Mouse (Mus musculus) right cerebral cortex, postnatal 4 days (tissue): ENCODE measurements around the gene Myh6.
"Not testable (repeated sequence)": the region's sequence is repeated elsewhere in the genome, so short reads cannot be mapped to it uniquely, and the experiment has no call there.

Experiments
- DNase-seq: peaks from one replicate; pipeline ENCODE4 v3.0.0-alpha.2; 2022

Myh6 gene

DNA sequence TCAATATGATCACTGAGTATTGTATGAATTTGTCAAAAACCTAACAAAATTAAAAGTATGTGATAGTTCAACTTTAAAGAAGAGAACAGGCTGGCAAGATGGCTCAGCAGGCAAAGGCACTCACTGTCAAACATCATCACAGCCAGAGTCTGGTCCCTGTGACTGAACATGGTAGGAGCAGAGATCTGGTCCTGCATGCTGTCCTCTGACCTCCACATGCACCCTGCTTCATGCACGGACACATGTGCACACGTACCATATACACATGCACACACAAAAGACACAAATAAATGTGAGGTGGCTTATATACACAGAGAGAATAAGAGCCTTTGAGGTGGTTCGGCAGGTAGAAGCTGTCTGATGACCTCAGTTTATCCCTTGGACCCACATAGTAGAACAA lies 11.2 kb downstream of the Myh6 start:
- no peak for DNase-seq

DNA sequence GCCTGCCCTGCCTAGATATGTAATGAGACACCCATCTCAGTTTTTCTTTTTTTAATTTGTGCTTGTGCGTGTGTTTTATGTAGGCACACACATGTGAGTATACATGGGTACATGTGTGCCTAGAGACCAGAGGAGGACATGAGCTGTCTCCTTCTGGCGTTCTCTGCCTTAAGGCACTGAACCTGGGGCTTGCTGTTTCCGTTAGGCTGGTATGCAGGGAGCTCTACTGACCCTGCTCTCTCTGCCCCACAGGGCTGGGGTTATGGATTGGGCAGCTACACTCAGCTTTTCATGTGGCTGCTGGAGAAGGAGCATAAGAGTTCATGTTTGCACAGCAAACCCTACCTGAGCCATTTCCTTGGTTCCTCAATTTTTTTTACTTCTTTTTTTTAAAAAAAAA lies 12.3 kb downstream of the Myh6 start:
- DNase-seq, result no peak

DNA sequence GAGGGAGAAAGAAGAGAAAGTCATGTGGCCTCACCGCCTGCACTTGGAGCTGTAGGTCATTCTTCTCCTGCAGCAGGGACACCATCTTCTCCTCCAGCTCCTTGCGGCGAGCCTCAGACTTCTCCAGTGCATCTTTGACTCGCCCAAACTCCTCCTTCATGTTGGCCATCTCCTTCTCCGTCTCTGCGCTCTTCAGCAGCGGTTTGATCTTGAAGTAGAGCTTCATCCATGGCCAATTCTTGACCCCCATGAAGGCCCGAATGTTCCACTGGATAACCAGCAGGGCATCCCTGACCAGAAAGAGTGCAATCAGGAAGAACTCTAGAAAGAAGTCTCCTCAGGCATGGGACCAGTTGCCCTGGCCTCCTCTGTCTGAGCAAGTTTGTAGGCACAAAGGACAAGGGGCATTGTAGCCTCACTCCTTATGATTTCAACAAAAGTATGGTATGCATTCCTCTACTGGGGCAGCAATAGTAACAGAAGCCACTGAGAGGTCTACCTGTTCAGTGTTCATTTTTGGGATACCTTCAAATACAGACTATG lies 13.0 kb downstream of the Myh6 start:
- DNase-seq, result no peak

DNA sequence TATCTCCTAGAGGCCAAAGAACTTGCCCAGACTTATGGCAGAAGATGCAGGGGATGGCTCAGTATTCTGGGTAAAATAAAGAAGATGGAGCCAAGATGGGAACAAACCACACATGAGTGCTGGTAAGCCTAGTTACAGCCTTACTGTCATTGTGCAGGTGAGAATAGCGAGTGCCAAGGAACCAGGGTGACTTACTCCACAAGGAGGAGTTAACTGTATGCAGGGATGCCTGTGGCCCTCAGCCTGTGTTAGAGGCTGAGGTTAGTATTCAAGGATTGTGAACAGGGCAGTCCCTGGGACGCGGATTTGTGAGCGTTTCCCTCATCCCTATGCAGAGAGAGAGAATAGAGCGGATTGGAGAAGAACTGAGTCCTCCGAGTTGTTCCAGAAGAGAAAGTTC lies 15.1 kb downstream of the Myh6 start:
- no peak for DNase-seq

DNA sequence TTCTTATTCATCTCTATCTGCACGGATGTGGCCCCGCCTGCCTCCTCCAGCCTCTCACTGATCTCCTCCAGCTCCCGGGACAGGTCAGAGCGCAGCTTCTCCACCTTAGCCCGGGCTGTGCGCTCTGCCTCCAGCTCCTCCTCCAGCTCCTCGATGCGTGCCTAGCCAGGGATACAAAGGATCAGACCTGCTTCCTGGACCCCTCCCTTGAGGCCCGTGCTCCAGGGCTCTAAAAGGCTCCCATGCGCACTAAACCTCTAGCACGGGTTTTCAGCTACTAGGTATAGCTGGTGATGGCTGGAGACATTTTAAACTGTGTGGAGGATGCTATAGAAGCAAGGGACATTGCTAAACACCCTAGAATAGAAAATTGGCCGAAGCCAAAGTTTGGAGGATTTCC lies 16.2 kb downstream of the Myh6 start:
- no peak for DNase-seq

DNA sequence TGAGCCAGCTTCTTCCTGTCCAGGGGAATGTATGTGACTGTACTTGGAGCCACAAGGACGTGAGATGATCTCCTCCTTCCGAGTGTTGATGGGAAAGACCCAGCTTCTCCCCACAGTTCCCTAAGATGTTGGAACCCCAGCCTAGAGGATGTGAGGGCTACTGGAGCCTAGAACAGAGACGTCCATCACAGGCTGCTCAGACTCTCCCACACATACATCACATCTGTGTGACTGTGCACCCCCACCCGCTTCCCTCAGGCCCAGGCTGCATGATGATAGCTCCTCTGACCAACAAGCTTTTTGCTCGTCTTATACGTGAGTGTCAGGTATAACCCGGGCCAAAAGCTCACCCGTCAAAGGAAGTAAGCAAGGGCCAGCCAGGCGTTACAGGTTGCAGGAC lies 17.9 kb downstream of the Myh6 start:
- no peak for DNase-seq

DNA sequence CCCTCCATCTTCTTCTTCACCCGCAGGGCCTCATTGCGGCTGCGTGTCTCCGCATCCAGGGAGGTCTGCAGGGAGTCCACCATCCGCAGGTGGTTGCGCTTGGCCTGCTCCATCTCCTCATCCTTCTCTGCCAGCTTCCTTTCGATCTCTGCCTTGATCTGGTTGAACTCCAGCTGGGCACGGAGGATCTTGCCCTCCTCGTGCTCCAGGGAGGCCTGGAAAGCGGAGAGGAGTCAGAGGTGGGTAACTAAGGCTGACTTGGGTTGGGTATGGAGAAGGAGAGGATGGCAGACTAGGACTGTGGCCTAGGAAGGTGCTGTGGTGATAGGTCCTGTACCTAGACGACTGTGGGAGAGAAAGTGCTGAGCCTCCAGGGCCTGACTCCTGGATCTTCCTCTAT lies 19.7 kb downstream of the Myh6 start:
- DNase-seq, result not testable (repeated sequence)

DNA sequence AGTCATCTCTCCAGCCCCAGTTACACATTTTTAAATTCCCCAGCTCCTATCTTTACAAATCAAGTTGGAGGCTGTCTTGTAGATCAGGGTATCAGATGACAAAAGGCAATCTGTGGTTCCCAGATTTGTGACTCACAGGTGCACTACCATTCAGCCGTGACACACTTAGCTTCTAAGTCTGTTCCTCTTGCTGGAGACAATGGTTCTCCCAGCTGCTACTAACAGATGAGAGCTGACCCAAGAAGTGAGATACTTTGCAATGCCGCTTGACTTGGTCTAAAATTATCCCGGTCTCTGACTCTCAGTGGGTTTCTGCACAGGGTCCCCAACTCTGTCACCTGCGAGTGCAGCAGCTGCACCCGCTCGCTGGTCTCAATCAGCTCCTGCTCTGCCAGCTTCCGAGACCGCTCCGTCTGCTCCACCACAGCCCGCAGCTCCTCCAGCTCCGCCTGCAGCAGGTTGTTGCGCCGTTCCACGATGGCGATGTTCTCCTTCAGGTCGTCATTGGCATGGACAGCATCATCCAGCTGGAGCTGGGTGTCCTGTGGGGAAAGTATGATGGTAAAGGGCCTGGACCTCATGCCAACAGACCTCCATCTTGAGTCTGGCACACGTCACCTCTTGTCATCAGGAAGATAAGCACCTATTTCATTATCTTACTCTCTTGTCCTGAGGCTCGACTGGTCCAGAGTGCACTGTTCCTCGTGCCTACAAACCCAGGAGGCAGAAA lies 20.6 kb downstream of the Myh6 start:
- no peak for DNase-seq

DNA sequence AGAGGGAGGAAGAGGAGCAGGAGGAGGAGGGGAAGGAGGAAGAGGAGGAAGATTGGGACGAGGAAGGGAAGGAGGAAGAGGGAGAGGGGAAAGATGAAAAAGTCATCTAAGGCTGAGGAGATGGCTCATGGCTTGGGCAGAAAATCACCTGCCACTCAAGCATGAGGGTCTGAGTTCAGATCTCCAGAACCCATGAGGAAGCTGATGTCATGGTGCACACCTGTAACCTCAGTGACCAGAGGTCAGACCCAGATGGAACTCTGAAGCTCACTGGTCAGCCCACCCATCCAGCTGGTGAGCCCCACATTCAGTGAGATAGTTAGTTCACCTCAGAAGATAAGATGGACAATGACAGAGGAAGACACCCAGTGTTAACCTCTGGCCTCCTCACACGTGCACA lies 21.8 kb downstream of the Myh6 start:
- DNase-seq, result no peak

DNA sequence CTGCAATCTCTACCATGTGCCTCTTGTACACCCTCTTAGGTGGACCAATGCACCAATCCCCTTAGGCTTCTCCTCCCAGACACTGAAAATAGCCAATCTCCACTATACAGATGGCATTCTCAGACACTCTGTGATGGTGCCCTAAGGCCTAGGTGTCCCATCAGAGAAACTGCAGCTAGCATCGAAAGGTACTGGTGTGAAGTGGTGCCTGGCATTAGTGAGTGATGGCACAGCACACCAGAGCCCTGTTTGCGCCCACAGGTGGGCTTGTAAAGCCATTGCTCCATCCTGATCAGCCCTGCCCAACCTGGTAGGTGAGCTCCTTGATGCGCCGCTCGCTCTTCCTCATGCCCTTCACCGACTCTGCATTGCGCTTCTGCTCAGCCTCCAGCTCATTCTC lies 22.8 kb downstream of the Myh6 start:
- DNase-seq, result no peak

DNA sequence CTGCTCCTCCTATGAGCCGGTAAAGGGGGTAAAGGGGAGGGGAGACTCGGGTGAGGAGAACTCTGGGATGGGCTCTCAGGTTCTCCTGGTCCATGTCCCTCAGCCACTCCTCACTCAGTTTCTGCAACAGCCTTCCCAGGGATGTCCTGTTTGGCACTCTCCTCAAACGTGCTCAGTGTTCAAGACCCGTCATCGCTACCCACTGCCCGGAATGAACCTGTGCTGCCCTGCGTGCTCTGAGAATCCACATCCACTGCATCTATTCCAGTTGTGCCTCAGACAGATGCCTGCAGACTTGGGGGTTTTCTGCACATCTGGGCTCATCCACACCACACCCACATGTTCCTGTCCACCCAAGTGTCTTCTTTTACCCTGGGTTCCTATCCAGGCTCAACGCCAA lies 24.2 kb downstream of the Myh6 start:
- DNase-seq, result no peak

DNA sequence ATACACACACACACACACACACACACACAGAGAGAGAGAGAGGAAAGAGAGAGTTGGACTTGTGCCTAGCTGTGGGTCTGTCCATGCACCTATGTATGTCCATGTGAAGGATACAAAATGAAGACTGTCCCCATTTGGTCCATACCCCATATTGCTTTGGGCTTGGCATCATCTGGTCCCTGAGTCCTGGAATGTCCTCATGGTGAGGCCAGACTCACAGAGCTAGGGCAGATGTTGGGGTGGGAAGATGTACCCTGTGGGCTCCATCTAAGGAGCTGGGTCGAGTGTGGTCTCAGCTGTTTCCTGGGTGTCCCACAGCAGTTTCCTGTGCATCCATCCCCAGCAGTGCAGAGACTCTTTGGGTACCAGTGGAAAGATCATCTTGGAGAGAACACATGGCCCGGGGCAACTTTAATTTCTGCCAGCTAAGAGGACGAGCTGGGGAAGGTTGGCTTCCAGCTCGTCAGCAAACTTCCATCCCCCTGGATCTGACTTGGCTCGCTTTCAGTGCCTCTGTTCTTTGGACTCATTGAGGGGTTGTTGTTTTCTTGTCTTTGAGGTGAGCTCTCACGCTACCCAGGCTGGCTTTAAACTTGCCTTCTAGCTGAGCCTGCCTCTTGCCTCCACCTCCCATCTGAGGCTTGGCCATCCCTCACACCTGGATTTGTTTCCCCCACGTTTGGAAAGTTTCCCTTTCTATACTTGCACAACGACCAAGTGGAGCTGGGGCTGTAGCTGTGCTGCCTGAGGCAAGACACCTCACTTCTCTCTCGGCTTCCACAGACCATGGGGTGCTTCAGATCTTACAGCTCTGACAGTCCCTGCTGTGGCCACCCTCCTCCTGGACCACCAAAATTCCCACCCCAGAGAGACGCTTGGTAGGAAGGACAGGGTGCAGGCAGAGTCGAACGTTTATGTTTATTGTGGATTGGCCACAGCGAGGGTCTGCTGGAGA lies 25.4 kb downstream of the Myh6 start:
- DNase-seq, result no peak

DNA sequence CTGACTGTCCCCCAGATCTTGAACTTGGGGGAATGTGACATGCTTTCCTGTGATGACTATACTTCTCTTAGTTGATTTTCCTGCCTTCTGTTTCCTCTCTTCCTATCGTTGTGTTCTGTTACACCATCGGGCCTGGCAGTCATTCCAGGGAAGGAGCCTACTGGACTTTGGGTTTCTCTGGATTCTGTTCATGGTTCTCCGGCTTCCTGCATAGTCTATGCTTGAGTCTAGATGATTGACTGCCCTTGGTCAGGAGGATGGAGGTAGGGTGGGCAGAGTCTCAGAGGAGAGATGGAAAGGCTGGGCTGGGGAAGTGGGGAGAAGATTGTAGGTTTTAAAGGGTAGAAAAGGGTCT lies 26.6 kb downstream of the Myh6 start:
- DNase-seq, result no peak

DNA sequence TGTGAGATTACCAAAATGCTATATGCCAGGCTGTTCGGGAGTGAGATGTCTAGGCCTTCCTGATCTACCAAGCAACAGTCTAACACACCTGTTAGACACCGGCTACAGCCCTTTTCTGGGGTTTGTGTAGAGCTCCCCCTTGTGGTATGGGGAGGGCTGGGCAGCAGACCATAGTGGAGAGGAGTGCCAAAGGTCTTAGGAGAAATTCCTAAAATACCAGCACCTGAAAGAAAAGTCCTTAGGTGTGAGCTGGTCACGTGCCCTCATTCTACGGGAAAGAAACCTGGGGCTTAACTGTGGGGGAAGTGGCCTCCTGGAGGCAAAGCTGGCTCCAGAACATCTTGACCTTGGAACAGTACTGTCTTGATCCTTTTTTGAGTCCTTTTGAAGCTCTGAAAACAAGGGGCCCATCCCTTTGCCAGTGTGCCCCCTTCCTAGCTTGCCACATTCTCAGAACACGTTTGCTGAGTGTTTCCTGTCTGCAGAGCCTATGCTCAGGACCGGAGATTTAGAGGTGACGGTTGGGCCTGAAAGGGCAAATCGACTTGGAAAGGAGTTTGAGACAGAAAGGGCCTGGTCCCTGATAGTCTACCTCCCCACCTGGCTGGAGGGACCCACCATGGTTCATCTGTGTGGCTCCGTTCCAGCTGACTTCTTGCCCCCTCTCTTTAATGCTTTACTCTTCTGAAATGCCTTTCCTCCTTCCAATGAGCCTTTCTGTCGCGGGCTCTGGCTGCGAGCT lies 27.1 kb downstream of the Myh6 start:
- no peak for DNase-seq

DNA sequence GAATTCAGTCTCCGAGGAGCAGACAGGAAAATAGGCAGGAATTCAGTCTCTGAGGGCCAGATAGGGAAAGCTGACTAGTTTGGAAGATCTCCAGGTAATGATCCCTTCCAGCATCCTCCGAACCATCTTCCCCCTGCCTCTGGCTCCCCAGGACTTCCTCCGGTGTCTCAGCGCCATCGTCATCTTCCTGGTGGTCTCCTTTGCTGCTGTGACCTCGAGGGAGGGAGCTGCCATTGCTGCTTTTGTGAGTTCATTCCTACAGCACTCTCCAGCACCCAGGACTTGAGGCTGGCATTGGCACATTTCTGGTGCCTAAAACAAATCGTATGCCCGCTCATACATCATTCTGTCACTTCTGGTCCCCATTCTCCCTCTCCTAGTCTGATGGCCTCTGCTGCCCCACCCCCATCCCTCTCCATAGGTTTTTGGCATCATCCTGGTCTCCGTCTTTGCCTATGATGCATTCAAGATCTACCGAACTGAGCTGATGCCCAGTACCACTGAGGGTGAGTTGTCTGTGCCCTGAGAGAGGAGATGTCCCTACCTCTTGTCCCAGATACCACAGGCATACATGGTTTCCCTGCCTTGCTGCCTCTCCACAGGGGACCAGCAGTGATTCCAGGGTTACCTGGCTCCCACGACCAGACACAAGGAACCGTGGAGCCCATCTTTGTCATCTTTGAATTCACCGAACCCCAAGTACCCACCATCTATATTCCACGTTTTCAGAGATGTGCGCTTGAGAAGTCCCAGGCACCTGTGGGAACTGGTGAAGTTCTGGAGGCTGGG lies 28.1 kb downstream of the Myh6 start:
- no peak for DNase-seq

DNA sequence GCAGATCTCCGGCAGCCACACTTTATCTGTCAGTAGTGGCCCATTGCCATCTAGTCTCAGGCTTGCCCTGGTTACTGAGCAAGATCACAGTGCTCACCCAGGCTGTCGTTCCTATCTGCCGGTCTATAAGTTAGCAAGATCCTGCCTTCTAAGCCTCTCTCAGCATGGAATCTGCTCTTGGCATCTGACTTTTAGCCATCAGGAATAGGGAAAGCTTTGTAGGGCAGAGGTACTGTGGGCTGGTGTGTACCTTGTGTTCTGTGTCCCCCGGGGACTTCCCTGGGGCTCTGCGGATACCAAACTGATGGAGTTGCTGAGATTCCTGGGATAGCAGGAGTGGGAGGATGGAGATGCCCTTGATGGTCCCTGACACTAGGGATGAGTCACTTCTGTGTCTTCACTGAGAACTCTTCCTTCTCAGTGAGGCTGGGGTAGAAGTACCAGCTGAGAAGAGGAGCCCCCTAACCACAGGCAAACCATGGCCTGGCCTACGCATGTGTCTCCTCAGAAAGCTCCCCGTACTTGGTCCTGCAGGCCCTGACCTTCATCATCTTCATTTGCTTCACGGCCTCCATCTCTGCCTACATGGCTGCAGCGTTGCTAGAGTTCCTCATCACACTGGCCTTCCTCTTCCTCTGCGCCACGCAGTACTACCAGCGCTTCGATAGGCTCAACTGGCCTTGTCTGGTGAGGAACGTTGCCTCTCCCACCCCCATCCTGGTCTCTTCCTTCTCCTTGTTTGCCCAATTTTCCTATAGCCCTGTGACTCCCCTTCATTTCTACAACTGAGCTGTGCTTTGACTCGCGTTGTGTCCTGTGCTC lies 29.2 kb downstream of the Myh6 start:
- no peak for DNase-seq

DNA sequence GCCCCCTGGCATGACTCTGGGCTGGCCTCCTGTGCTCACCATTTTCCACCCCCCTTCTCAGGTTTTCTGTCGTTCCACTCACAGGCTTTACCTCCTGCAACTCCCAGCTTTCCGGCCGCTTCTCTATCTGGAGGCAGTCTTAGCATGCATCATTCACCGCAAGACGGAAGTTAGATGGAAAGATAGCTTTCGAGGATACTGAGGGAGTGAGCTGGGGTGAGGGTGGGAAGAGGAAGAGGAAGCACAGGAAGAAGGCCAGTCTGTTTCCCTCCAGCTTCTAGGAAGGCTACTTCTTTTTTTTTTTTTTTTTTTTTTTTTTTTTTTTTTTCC lies 29.9 kb downstream of the Myh6 start:
- no peak for DNase-seq

DNA sequence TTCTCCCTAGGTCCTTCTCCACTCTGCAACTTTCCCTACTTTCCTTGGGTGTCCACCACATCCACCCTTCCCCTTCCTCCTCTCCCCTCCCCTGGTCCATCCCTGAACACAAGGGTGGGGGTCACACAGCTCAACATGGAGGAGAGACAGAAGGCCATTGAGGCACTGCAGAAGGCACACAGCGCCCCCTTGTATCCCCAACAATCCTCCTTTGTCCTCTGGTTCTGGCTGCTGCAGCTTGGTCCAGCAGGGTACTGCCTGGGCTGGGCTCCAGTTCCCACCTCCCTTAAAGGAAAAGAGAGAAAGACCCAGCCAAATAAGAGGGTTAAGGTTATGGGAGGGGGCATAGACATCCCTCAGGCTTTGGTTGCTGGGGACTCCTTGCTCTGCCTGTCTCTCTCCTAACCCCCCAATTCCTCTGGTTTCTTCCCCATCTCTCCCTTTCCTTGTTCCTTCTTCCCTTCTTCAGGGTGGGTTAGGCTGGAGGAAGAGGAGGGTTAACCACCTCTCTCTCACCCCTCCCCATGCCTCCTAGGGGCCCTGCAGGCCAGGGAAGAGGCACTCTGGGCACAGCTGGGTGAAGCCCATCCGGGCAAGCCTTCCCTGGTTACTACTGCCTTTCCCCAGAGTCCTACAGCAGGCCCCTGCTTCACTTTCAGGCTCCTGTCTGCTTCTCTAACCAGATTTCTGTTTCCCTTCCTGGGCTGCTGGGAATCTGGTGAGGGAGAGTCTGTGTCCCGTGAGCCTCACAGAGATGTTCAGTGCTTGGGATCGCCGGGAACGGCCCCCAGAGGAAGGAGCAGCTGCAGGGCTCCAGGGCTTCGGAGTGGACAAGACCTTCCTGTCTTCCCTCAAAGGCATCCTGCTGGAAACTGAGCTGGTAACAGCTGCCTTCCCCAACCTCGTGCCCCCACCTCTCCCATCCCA lies 30.6 kb downstream of the Myh6 start, which contains the start of gene Cmtm5:
Gene Cmtm5 (plus strand): TSS at position 358 of the 927 bp plus-strand sequence.
- peak; percentile 58 for DNase-seq

DNA sequence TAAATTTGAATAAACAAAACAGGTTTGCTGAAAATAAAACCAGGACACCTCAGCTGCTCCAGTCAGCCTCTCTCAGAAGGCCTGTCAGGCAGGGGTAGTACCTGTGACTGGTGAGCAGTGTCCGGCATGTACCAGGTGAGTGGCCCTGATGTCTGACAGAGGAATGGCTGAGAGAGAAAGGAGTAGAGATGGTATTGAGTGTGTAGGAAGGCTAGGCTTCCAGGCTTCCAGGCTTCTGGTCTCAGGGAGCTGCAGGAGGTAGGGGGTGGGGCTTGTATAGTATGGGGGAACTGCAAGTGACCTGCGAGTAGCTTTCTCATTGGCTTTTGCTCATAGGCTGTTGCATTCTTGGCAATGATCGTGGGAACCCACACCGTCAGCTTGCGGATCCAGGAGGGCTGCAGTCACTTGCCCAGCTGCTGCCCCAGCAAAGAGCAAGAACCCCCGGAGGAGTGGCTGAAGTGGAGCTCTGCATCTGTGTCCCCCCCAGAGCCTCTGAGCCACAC lies 34.0 kb downstream of the Myh6 start, which contains the start of gene Il25:
Gene Il25 (plus strand): TSS at position 51 of the 506 bp plus-strand sequence.
- no peak for DNase-seq

DNA sequence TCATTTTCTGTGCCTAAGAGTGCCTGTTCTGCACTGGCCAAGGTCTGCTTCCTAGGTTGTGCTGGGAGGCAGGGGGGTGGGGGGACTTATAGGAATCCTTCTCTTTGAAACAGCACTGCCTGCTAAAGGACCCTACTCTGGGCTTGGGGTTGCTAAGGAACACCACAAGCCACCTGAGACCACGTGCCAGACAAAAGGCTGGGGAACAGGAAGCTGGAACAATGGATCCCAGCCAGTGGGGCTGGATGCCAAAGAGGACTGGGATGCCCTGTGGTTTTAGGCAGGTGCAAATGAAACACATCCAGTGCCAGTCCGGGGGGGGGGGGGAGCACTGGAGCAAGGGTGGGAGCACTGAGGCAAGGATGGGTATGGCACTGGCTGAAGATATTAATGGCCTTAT lies 36.3 kb downstream of the Myh6 start:
- DNase-seq, result no peak
